Mouse (Mus musculus): ENCODE measurements around the gene Lgalsl. TPM values are rescaled to one million over a fixed set of nuclear protein-coding genes. Genes with fewer than 3 reads are reported as not detected.

Lgalsl gene
- total and polyA plus RNA-seq, 3 experiments, result 12.7 to 37.9 (median 31.7) TPM

DNA sequence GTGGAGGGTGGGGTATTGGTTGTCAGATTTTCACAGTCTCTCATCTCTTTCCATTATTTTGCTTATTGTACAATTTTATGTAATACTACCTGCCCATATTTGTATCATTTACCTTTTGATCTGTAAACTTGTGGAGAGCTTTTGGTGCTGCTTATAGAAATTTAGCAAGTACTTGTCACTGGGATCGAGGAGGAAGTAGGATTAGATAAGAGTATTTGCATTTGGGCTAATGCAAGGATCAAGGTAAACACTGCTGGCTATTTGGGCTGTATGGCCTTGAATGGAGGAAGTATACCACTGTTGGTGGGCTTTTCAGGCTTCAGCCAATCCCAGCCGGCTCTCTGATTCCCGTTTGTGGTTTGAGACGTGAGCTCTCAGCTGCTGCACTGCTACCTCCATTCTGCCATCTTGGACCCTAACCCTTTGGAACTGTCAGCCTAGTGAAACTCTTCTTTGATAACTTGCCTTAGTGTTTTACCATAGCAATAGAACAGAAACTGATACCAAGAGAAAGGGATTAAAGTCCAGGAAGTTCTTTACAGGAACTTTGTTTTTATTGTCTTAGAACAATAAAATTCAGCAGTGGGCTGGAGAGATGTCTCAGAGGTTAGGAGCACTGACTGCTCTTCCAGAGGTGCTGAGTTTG, 25.1 kb downstream of the Lgalsl start:
- no peak overlapping the region for H3K9ac ChIP-seq (ENCODE audit: low read depth, low read length)
- intact Hi-C loops (cut with DNase I), result no loop called here
- no peak for DNase-seq
- H3K4me1 ChIP-seq (ENCODE audit: control insufficient read depth, insufficient read depth, low read length), result no peaks in the 10 kb centered on the region
- H3K79me2 ChIP-seq (replicated peaks; ENCODE audit: control insufficient read depth, insufficient read depth, low read length), result no peaks in the 10 kb centered on the region
- TF ChIP-seq POLR2A (IDR thresholded peaks at IDR 0.05; ENCODE audit: insufficient read depth, low read depth, low read length) (no peak), CTCF (IDR thresholded peaks at IDR 0.05) (no peak), EP300 (IDR thresholded peaks at IDR 0.05; ENCODE audit: insufficient read depth, low read depth, low read length) (no peak)
- WGBS, result 49% methylated on average over 4 of the region's 4 CpGs
- H3K36me3 ChIP-seq (ENCODE audit: control insufficient read depth, insufficient read depth, low read length), result no peaks in the 10 kb centered on the region
- no peak overlapping the region for H3K4me3 ChIP-seq
- H3K27me3 ChIP-seq (ENCODE audit: control insufficient read depth, insufficient read depth, low read length), result no peaks in the 10 kb centered on the region
- no peak overlapping the region for H3K27ac ChIP-seq

DNA sequence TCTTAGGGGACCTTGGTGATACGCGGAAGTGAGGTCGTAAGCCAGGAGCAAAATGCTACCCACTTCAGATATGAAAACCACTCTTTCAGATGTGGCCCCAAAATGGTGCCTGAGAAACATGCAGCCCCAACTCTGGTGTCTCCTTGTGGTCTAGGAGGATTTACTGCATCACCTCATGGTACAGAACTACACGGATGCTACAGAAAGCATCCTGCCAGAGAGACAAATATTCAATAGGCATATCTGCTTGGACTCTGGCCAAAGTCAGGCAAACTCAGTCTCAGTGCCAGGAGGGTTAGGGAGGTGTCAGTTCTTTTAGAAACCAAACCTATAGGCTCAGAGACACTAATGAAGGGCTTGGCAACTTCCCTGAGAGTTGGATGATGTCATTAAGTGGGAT, 26.4 kb downstream of the Lgalsl start:
- no peaks in the 10 kb centered on the region for H3K36me3 ChIP-seq (ENCODE audit: control insufficient read depth, insufficient read depth, low read length)
- no peak for DNase-seq
- H3K27ac ChIP-seq, result no peak overlapping the region
- WGBS, result 77% methylated on average over 4 of the region's 4 CpGs
- no peak overlapping the region for H3K9ac ChIP-seq (ENCODE audit: low read depth, low read length)
- no peaks in the 10 kb centered on the region for H3K4me1 ChIP-seq (ENCODE audit: control insufficient read depth, insufficient read depth, low read length)
- intact Hi-C loops (cut with DNase I), result no loop called here
- no peak overlapping the region for H3K4me3 ChIP-seq
- H3K27me3 ChIP-seq (ENCODE audit: control insufficient read depth, insufficient read depth, low read length), result no peaks in the 10 kb centered on the region
- H3K79me2 ChIP-seq (replicated peaks; ENCODE audit: control insufficient read depth, insufficient read depth, low read length), result no peaks in the 10 kb centered on the region
- TF ChIP-seq EP300 (IDR thresholded peaks at IDR 0.05; ENCODE audit: insufficient read depth, low read depth, low read length), result no peak
- no peak for TF ChIP-seq CTCF (IDR thresholded peaks at IDR 0.05)
- no peak for TF ChIP-seq POLR2A (IDR thresholded peaks at IDR 0.05; ENCODE audit: insufficient read depth, low read depth, low read length)

DNA sequence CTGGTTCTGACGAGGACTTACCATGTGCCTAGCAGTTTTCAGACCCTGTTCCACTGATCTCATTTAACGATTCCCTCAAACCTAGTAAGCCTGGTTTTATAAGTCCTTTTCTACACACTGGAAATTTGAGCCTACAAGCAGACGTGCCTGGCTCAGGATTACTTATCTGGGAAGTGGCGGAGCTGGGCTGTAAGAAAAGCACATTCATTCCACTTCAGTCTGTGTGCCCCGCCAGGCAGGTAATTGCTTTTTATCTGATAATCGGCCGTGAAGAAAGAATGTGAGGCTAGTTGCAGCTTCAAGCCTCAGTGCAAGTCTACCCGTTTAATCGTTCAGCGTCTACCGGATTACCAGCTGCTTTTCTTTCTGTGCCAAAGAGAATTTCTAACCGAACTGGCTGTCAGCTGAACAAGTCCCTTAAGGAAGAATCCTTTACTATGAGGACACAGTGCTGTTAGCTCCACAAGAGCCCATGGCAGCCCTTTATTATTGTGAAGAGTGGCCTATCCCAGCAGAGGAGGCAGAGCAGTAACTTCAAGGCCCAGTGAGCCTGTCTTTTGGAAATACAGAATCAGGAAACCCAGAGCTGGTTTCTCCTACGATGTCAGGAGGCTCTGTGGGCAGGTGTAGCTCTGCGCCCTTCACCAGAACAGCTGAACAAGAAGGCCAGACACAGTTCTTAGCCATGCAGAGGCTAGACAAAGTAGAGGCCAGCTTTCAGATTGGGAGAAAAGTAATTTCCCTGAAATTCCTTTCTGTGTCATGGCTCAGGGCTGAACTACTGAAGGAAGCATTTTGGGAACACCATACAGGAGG, 30.4 kb downstream of the Lgalsl start:
- no peaks in the 10 kb centered on the region for H3K36me3 ChIP-seq (ENCODE audit: control insufficient read depth, insufficient read depth, low read length)
- H3K79me2 ChIP-seq (replicated peaks; ENCODE audit: control insufficient read depth, insufficient read depth, low read length), result no peaks in the 10 kb centered on the region
- H3K27ac ChIP-seq, result no peak overlapping the region
- no peak for TF ChIP-seq CTCF (IDR thresholded peaks at IDR 0.05)
- H3K27me3 ChIP-seq (ENCODE audit: control insufficient read depth, insufficient read depth, low read length), result no peaks in the 10 kb centered on the region
- WGBS, result 50% methylated on average over 14 of the region's 14 CpGs
- intact Hi-C loops (cut with DNase I), result no loop called here
- no peak for DNase-seq
- H3K4me3 ChIP-seq, result no peak overlapping the region
- H3K4me1 ChIP-seq (ENCODE audit: control insufficient read depth, insufficient read depth, low read length), result no peaks in the 10 kb centered on the region
- no peak overlapping the region for H3K9ac ChIP-seq (ENCODE audit: low read depth, low read length)

DNA sequence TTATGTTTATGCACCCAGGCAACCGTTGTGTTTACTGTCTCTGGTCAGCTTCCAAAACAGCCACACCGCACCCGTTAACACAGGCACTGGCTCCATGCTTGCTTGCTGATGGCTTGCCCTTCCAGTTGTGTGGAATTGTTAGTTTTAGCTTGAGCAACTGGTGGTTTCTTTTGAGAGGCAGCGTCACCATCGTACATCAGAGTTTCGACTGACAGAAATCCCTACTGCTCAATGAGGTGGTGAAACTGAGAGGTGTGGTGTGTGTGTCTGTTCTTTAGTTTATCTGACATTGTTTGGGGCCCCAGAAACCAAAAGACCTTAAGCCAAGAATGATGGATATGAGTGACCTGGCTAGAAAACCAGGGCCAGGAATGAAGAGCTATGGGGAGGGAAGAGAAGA, 33.0 kb downstream of the Lgalsl start:
- Histone ChIP-seq H3K27me3 (ENCODE audit: control insufficient read depth, insufficient read depth, low read length) (no peaks in the 10 kb centered on the region), H3K4me1 (ENCODE audit: control insufficient read depth, insufficient read depth, low read length) (peaks cover 2% of the 10 kb centered on the region; the same call in 1 of the 2 replicates), H3K27ac (no peak overlapping the region), H3K36me3 (ENCODE audit: control insufficient read depth, insufficient read depth, low read length) (no peaks in the 10 kb centered on the region), H3K79me2 (replicated peaks; ENCODE audit: control insufficient read depth, insufficient read depth, low read length) (no peaks in the 10 kb centered on the region), H3K9ac (ENCODE audit: low read depth, low read length) (no peak overlapping the region), H3K4me3 (no peak overlapping the region)
- TF ChIP-seq POLR2A (IDR thresholded peaks at IDR 0.05; ENCODE audit: insufficient read depth, low read depth, low read length), result no peak
- no peak for TF ChIP-seq CTCF (IDR thresholded peaks at IDR 0.05)
- TF ChIP-seq EP300 (IDR thresholded peaks at IDR 0.05; ENCODE audit: insufficient read depth, low read depth, low read length), result no peak
- 80% methylated on average over 6 of the region's 6 CpGs for WGBS
- DNase-seq, result no peak
- intact Hi-C loops (cut with DNase I), result no loop called here

DNA sequence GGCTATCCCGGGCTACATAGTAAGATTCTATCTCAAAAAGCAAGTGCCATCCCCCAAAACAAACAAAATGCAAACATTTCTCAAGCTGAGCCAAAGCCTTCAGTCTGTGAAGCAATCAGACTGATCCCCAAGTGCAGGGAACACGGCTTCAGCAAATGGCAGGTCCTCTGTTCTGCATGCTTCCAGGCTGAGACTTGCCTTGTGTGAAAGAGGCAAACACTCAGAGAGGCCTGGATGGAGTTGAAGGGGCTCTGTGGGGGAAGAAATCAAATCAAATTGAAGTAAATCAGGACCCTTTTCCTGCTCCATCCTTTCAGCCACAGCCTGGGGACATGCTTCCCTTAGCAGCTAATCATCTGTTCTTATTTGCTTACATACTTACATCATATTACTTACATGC, 35.4 kb downstream of the Lgalsl start:
- 49% methylated on average over 2 of the region's 2 CpGs for WGBS
- no peaks in the 10 kb centered on the region for H3K27me3 ChIP-seq (ENCODE audit: control insufficient read depth, insufficient read depth, low read length)
- no peaks in the 10 kb centered on the region for H3K79me2 ChIP-seq (replicated peaks; ENCODE audit: control insufficient read depth, insufficient read depth, low read length)
- H3K4me1 ChIP-seq (ENCODE audit: control insufficient read depth, insufficient read depth, low read length), result peaks cover 2% of the 10 kb centered on the region; the same call in 1 of the 2 replicates
- H3K27ac ChIP-seq, result no peak overlapping the region
- no peak overlapping the region for H3K4me3 ChIP-seq
- H3K36me3 ChIP-seq (ENCODE audit: control insufficient read depth, insufficient read depth, low read length), result no peaks in the 10 kb centered on the region
- intact Hi-C loops (cut with DNase I), result loop anchor here (2.0 kb wide), 3 partner anchors 35 to 657 kb away; partner anchors contain the start of gene Lgalsl
- no peak for DNase-seq
- TF ChIP-seq POLR2A (IDR thresholded peaks at IDR 0.05; ENCODE audit: insufficient read depth, low read depth, low read length) (no peak), CTCF (IDR thresholded peaks at IDR 0.05) (no peak), EP300 (IDR thresholded peaks at IDR 0.05; ENCODE audit: insufficient read depth, low read depth, low read length) (no peak)
- H3K9ac ChIP-seq (ENCODE audit: low read depth, low read length), result no peak overlapping the region

DNA sequence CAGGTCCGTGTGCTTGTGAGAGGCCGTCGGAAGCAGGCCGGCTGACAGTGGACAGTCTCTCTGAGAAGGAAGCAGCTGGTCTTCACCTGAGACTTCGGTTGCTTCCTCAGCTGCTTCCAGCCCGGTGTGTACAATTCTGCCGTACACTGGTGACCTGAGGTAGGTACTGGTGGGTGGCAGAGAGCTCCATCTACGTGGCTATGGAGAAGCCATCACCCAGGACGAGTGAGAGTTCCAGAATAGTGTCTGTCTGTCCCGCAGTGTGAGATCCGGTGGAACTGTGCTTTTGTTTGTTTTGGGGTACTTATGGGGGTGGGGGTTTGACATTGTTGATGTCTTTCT, 36.0 kb downstream of the Lgalsl start:
- Histone ChIP-seq H3K4me3 (no peak overlapping the region), H3K4me1 (ENCODE audit: control insufficient read depth, insufficient read depth, low read length) (peaks cover 2% of the 10 kb centered on the region; the same call in 1 of the 2 replicates), H3K27me3 (ENCODE audit: control insufficient read depth, insufficient read depth, low read length) (no peaks in the 10 kb centered on the region), H3K9ac (ENCODE audit: low read depth, low read length) (no peak overlapping the region), H3K27ac (no peak overlapping the region), H3K36me3 (ENCODE audit: control insufficient read depth, insufficient read depth, low read length) (no peaks in the 10 kb centered on the region), H3K79me2 (replicated peaks; ENCODE audit: control insufficient read depth, insufficient read depth, low read length) (no peaks in the 10 kb centered on the region)
- DNase-seq, result no peak
- intact Hi-C loops (cut with DNase I), result loop anchor here (1.0 to 2.0 kb wide), 6 partner anchors 36 to 658 kb away; partner anchors contain the start of gene Lgalsl
- 49% methylated on average over 11 of the region's 11 CpGs for WGBS
- TF ChIP-seq EP300 (IDR thresholded peaks at IDR 0.05; ENCODE audit: insufficient read depth, low read depth, low read length) (no peak), POLR2A (IDR thresholded peaks at IDR 0.05; ENCODE audit: insufficient read depth, low read depth, low read length) (no peak), CTCF (IDR thresholded peaks at IDR 0.05) (no peak)
